Mouse (Mus musculus) CD8-positive naive resting alpha-beta T cell, adult 2 months (primary cell): ENCODE measurements around the gene Ppp4r3a.
"Not testable (repeated sequence)": the region's sequence is repeated elsewhere in the genome, so short reads cannot be mapped to it uniquely, and the experiment has no call there.

ENCODE experiments used
- DNase-seq, 2 experiments: peaks; one replicate each; pipeline ENCODE4 v3.0.0; 2022; ENCODE audit warnings: low read depth in 2 of 2, low spot score in 2 of 2

Ppp4r3a gene

DNA sequence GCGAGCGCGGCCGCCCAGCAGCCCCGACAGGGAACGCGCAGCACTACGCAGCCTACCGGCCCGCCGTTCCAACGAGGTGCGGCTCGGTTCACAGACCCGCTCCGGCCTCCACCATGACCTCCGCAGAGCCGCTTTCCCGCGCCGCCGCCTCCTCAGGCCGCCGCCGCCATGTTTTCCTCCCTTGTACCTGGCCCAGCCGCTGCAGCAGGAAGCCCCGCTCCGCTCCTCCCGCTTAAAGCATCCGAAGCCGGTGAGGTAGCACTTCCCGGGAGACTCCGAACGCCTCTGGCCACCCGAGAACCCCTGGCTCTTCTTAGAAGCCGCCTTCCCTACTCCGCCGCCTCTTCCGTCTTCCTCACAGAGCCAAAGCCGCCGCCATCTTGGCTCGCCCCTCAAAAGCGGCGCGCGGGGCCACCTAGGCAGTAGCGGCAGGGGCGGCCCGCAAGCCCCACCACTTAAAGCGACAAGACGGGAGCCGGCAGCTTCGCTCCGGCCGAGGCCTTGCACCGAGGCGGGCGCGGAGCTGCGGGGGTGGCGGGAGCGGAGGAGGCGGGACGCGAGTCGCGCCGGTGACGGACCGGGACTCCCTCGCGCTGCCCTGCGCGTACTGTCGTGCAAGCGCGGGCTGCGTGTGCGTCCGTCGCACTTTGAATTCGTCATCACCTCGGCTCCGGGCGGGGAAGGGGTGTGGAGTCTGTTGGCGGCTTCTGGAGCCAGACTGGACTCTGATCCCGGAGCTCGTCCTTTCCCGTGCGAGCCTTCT is at the start of gene Ppp4r3a:
Gene Ppp4r3a (minus strand): TSS at position 627 of the 763 bp plus-strand sequence.
- DNase-seq = peak; percentile 82 to 91

GRCm38 (mm10) chr12:101123013-101123412 is 39.5 kb upstream of the Ppp4r3a start:
- peak in 1 of 2 experiments; percentile 4 for DNase-seq

DNA sequence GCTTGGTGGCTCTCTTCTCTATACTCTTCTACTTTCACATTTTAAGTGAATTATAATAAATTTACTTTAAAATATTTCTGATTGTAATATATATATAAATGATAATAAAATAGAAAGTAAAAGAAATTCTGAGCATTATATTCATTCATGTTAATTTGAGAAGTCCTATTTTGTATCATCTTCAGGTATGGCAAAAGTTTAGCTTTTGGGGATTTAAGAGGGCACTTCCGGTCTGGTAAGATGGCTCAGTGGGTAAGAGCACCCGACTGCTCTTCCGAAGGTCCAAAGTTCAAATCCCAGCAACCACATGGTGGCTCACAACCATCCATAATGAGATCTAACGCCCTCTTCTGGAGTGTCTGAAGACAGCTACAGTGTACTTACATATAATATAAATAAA is 38.6 kb upstream of the Ppp4r3a start:
- not testable (repeated sequence) for DNase-seq

- not testable (repeated sequence) for DNase-seq
Observed at GRCm38 (mm10) chr12:101109794-101110585, 26.5 kb upstream of the Ppp4r3a start.

DNA sequence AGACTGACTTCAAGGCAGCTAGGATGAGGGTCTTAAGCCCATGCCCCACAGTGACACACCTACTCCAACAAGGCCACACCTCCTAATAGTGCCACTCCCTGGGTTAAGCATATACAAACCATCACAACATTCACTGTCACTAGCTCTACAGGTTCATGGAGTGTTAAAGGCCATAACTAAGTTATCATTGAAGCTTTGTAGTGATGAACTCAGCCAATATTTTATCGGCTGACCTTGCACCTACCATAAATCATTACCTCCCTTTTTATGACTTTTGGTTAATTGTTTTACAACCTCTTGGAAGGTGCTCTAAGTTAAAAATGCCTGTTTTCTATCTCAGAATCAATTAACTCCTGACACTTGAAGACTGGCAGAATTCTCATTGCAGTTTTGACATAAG is 24.2 kb upstream of the Ppp4r3a start:
- no peak for DNase-seq

DNA sequence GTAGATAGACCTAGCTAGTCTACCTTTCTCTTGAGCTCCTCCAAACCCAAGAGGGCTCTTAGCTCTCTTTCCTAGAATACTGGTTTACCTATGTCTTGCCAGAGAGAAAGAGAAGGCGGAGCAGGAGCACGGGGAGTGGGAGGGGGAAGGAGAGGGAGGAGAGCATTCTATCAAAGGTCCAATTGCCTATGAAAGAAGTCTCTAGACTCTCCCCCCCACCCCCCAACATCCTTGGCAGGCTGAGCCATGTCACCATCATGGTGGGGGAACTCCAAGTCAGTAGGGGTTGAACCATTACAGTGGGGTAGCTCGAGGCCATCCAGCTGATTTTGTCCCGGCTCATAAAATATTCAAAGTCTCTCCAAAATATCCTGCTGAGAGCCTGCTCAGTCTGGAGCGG is 22.1 kb upstream of the Ppp4r3a start:
- DNase-seq = no peak

DNA sequence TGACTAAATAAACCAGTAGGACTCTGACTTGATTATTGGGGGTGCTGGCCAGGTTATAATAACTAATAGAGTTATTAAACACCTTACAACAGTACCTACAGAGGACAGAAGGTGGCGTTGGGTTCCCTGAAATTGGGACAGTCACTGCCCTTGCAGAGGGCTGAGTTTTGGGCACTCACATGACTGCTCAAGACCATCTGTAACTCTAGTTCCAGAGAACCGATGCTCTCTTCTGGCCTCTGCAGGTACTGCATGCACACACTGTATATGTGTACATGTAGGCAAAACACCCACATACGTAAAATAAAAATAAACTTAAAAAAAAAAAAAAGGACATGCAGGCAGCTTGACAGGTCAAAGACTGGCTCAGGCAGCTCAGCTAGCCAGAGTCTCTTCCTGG is 19.1 kb upstream of the Ppp4r3a start:
- DNase-seq = peak; percentile 6 to 47

- DNase-seq = not testable (repeated sequence)
Observed at GRCm38 (mm10) chr12:101093678-101094077, 10.2 kb upstream of the Ppp4r3a start.

DNA sequence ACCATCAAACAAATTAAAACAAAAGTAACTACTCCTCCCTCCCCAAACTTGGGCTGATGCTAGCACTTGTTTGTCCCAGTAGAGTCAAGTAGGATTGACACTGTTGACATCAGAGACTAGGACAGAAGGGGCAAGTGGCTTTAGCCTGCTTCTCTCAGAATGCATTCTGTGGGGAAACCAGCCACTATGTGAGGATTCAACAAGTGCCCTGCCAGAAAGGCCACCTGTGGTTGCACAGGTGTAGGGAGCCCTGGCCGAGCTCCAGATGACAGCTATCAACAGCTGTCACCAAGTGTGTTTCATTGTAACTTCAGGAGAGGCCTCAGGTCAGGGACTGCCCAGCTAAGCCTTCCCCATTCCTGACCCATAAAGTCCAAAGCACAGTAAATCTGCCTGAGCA is 6.5 kb upstream of the Ppp4r3a start:
- no peak for DNase-seq

DNA sequence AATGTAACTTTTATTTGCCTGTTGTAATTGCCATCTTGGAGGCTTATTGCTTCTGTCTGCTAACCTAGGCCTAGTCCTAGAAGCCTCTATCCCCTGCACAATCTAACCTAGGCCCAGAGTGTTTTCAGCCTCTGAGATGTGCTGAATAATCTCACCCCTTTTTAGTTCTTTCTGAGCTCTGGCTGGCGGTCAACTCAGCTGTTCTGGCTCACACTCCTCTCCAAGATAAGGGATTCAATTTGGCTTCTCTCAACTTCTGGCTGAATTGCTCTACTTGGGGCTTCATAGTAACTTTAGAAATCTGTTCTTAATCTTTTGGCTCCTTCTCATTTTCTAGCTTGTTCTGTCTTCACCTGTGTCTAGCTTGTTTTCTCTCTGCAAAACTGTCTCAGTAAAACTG is 3.9 kb upstream of the Ppp4r3a start:
- no peak for DNase-seq

DNA sequence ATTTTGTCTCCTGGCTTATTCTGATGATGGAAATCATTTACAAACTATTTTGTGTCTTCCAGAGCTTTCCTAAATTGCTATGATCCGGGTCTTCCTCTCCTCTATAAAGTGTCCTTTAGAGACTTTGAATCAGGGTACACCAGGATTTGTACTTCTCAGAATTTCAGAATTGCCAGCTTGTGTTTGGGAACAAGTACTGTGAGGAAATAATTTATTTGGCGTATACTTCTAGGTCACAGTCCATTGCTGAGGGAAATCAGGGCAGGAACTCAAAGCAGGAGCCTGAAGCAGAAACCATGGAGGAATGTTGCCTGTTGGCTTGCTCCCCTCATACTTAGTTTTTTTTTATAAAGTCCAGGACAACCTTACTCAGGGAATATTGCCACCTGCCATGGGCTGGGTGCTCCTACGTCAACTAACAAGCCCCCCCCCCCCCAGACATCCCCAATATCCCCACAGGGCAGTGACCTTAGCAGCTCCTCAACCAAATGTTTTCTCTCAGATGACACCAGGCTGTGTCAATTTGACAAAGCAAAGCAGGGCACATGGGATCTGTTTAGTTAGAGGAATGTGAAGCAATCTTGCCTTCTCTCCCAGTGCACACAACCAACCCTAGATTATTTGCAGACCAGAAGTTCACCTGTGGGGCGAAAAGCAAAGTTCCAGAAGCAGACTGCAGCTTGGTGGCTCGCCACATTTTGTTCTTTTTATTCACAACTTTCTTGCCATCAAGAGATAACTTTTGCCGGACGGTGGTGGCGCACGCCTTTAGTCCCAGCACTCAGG is 1.6 kb upstream of the Ppp4r3a start:
- no peak for DNase-seq

DNA sequence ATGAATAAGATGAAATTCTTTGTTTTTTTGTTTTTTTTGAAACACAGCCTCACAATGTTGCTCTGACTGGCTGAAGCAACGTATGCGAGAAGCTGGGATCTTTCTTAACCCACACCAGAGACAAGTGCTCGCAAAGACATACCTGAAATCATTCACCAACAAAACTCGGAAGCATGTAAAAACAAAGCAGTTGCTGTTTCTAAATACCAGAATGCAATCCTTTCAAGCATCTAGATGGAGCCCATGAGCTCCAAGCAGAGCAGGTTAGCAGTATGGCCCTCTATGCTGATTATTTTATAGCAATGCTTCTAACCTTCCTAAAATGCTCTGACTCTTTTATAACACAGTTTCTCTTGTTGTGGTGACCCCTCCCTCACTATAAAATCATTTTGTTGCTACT is 735 bp upstream of the Ppp4r3a start:
- no peak for DNase-seq

DNA sequence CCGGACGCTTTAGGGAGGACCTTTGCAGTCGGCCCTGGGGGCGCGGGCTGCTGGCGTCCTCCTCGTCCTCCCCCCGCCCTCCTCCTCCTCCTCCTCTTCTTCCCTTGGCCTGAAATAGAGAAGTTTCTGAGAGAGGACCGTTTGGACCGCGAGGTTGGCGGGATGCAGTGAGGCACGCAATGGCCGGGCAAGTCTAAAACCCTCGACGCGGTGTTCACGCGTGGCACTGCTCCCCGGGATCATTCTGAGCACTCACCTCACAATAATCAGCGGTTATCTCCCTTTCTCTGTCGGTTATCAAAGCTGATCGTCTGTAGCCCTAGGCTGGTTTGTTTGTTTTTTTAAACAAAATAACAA is 315 bp upstream of the Ppp4r3a start:
- DNase-seq = no peak

- DNase-seq = peak; percentile 5 to 6
Observed at GRCm38 (mm10) chr12:101082296-101083075, 1.0 kb downstream of the Ppp4r3a start.

- DNase-seq = no peak
Observed at GRCm38 (mm10) chr12:101077955-101078354, 5.5 kb downstream of the Ppp4r3a start.

DNA sequence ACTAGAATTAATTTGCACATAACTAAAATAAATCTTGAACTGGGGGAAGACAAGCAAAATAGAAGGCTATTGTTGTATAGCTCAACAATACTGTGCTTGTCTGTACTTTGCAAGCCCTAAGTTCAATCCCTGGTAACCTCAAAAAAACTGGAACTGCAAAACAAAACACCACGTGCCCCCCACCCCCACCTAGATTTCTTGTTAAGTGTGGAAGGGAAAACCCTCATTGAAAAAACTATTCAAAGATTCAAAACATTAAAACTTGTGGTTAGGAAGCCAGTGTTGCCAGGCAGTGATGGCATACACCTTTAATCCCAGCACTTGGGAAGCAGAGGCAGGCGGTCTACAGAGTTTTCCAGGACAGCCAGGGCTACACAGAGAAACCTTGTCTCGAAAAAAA is 8.1 kb downstream of the Ppp4r3a start:
- DNase-seq = no peak

GRCm38 (mm10) chr12:101074821-101075429 is 8.6 kb downstream of the Ppp4r3a start:
- DNase-seq = no peak

DNA sequence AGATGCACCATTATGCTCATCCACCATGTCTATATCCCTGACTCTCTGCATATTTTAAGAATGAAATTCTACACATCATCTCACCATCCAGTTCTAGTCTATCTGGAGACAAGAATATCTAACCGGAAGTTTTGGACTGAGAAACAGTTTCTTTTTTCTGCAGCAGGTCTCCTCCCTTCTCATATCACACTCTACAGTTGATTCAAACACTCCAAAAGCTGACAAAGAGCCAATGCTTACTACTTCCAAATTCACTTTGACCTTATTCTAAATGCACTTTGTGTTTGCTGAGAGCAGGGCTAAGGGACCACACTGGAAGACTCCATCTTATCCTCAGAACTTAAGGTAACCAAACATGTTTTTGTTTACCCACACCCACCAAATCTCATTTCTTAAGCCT is 13.7 kb downstream of the Ppp4r3a start:
- DNase-seq = no peak

DNA sequence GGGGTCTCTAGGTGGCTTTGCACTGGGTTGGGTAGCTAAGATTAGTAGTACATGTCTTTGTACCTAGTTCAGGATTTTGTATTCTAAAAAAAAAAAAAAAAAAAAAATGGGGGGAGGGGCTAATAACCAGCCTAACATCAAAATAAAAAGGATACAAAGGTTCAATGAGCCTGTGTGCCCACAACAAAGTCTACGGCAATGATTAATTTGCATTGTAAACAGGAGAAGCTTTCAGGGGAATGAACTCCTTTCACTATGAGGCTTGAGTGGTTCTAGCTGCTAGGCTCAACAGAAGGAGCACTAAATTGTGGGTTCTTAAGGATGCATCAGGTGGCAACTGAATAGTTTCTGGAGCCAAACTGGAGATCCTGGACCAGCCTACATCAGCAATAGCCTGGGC is 17.2 kb downstream of the Ppp4r3a start:
- no peak for DNase-seq

- DNase-seq = no peak
Observed at GRCm38 (mm10) chr12:101039956-101040355, 43.5 kb downstream of the Ppp4r3a start.
